Mouse (Mus musculus) hindbrain, embryonic 13.5 days (tissue): ENCODE results near the gene Nhlh2. TPM values are rescaled to one million over a fixed set of nuclear protein-coding genes. Genes with fewer than 3 reads are reported as not detected.

ENCODE experiments used
- ATAC-seq: fragments of 200-750 bp; cut with Nextera tagmentation; 2 replicates; pipeline ENCODE4 v1.8.0; 2017; ENCODE audit warnings: moderate TSS enrichment; ENCODE audit not compliant: low FRiP score
- H3K27ac ChIP-seq: fragments of 300-500 bp; sonication (generic); 2 replicates; pipeline ENCODE4 v1.5.1; 2015; ENCODE audit warnings: inconsistent platforms, mild to moderate bottlenecking, moderate library complexity
- H3K27me3 ChIP-seq: fragments of 300-500 bp; sonication (generic); 2 replicates; pipeline ENCODE4 v1.6.1; 2015; ENCODE audit warnings: mild to moderate bottlenecking, inconsistent platforms
- H3K36me3 ChIP-seq: fragments of 300-500 bp; sonication (generic); 2 replicates; pipeline ENCODE4 v1.6.1; 2015; ENCODE audit warnings: mild to moderate bottlenecking, inconsistent platforms
- H3K4me1 ChIP-seq: fragments of 300-500 bp; sonication (generic); replicated peaks from 2 replicates; pipeline ENCODE4 v1.6.1; 2015; ENCODE audit warnings: inconsistent platforms
- H3K4me2 ChIP-seq: fragments of 300-500 bp; sonication (generic); 2 replicates; pipeline ENCODE4 v1.6.1; 2015; ENCODE audit warnings: inconsistent platforms, mild to moderate bottlenecking, moderate library complexity
- H3K4me3 ChIP-seq: fragments of 300-500 bp; sonication (generic); 2 replicates; pipeline ENCODE4 v1.5.1; 2015; ENCODE audit warnings: mild to moderate bottlenecking, inconsistent platforms
- H3K9ac ChIP-seq: fragments of 300-500 bp; sonication (generic); 2 replicates; pipeline ENCODE4 v1.6.1; 2015; ENCODE audit warnings: mild to moderate bottlenecking, inconsistent platforms
- H3K9me3 ChIP-seq: fragments of 300-500 bp; sonication (generic); 2 replicates; pipeline ENCODE4 v1.6.1; 2016; ENCODE audit warnings: inconsistent platforms
- WGBS: fragments of 180-500 bp; shearing (Covaris S2); methylation state at CpG from one replicate; pipeline ENCODE4 v1.1.7; 2015; 5-methylcytosine and 5-hydroxymethylcytosine counted together
- polyA plus RNA-seq: library from polyadenylated mRNA; unstranded; fragments of >200 nt; fragmentation: Nextera tagmentation; extraction: Ambion mirVana; gene quantifications from 2 replicates; pipeline ENCODE4 v1.2.1, GENCODE M21; 2015

Gene Nhlh2
- 80.8 and 99.8 TPM in 2 replicates for polyA plus RNA-seq

DNA sequence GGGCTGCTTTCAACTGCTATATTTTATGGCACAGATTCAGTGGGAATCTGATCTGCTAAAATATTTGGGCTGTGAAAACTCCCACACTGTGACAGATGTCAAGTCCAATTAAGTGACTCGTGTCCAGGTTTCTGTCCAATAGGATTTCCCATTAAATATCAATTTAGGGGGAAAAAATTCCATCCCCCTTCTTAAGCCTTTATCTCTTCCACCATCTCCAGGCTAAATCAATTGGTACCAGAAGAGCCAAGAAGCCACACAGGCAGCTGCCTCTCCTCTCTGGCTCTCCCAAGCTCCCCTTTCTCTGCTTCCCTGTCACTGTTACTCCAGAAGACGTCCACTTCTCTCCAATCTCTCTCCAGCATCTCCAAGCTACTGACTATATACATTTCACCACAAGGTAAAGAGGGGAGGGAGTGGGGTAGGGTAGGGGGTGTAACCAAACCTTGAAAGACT, at the start of gene Nhlh2:
Nhlh2 (plus strand) TSS at position 151 of the 456 bp plus-strand sequence.
- Histone ChIP-seq H3K9me3 (no peaks in the 10 kb centered on the region), H3K27me3 (peaks cover 14% of the 10 kb centered on the region), H3K4me2 (peak within 1 kb of the TSS; percentile 77), H3K4me1 (peaks cover 33% of the 10 kb centered on the region), H3K9ac (peak within 1 kb of the TSS; percentile 98), H3K27ac (peak within 1 kb of the TSS; percentile 100), H3K36me3 (no peaks in the 10 kb centered on the region), H3K4me3 (peak within 1 kb of the TSS; percentile 70)
- 13% methylated on average over 2 of the region's 2 CpGs for WGBS
- peak; percentile 55 for ATAC-seq

DNA sequence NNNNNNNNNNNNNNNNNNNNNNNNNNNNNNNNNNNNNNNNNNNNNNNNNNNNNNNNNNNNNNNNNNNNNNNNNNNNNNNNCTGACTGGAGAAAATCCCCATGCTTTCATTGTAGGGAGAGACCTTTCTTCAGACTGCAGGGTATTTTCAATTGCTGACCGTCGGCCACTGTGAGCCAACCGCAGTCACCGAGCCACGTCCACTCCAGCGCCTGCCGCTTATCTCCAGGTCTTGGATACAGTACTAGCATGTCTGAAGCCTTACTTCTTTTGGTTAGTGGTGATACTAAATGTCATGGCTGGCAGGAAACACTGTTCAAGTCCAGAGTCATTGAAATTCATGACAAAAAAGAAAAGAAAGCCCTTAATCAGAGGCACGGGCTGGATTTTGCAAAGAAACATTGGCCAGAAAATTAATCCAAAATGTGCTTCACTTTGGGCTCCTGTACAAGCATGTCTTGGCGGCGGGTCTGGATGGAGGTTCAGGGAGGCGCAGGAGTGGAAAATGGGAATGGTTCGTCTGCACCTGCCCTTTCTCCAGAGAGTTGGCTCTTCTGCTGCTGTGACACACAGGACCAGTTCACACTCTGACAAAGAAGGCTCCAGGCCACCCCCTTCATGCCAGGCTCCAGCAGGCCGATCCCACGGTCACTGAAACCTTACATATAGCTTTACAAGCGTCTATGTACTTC, 48.6 kb upstream of the Nhlh2 start:
- peak overlapping the region; percentile 5; the same call in 1 of the 2 replicates for H3K27ac ChIP-seq
- no peaks in the 10 kb centered on the region for H3K9me3 ChIP-seq
- no peaks in the 10 kb centered on the region for H3K36me3 ChIP-seq
- H3K4me1 ChIP-seq: peaks cover 36% of the 10 kb centered on the region
- no peak for ATAC-seq
- H3K4me3 ChIP-seq: no peak overlapping the region
- WGBS: 72% methylated on average over 15 of the region's 15 CpGs
- no peaks in the 10 kb centered on the region for H3K27me3 ChIP-seq
- no peak overlapping the region for H3K9ac ChIP-seq
- H3K4me2 ChIP-seq: no peak overlapping the region

DNA sequence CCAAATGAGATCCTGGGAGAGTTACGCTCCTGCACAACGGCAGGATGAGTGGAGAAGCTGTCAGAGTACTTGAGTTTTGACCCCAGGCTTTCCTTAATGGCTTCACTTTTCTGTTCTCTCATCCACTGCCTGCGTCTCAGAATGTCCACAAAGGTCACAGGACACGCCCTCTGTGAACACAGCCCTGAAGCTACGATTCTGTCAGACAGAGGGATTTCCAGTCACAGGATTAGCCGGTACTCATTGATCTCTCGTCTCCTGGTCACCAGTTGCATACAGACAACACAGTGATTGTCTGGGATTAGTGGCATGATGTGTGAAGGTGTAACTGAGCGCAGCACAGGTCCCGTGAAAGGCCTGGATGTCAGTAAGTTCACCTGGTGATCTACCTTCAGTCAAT, 46.4 kb upstream of the Nhlh2 start:
- WGBS: 27% methylated on average over 9 of the region's 9 CpGs
- no peaks in the 10 kb centered on the region for H3K27me3 ChIP-seq
- peak overlapping the region; percentile 9; the same call in 1 of the 2 replicates for H3K27ac ChIP-seq
- peaks cover 52% of the 10 kb centered on the region for H3K4me1 ChIP-seq
- H3K36me3 ChIP-seq: no peaks in the 10 kb centered on the region
- no peak overlapping the region for H3K9ac ChIP-seq
- H3K4me2 ChIP-seq: no peak overlapping the region
- no peaks in the 10 kb centered on the region for H3K9me3 ChIP-seq
- no peak for ATAC-seq
- H3K4me3 ChIP-seq: no peak overlapping the region

DNA sequence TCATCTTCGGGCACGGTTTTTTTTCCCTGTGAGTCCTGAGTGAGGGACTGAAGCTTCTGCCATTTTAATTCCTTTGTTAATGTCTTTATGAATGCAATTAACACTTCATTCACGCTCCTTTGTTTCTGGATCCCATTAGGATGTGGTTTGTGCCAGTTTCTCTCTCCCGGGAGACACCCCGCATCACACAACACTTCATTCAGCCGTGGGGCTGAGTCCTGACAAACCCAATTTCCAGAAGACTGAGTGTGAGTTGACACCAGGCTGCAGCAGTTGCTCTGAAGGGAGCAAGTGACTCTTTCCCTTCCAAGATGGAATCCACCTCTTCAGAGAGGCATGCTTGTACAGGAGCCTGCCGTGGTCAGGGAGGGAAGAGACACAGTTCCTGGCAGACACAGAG, 45.5 kb upstream of the Nhlh2 start:
- H3K4me2 ChIP-seq: no peak overlapping the region
- peak; percentile 26; the same call in 1 of the 2 replicates for ATAC-seq
- no peaks in the 10 kb centered on the region for H3K36me3 ChIP-seq
- H3K4me1 ChIP-seq: peaks cover 52% of the 10 kb centered on the region
- H3K9ac ChIP-seq: no peak overlapping the region
- H3K27me3 ChIP-seq: no peaks in the 10 kb centered on the region
- H3K9me3 ChIP-seq: no peaks in the 10 kb centered on the region
- H3K4me3 ChIP-seq: no peak overlapping the region
- 24% methylated on average over 7 of the region's 7 CpGs for WGBS
- peak overlapping the region; percentile 9; the same call in 1 of the 2 replicates for H3K27ac ChIP-seq

DNA sequence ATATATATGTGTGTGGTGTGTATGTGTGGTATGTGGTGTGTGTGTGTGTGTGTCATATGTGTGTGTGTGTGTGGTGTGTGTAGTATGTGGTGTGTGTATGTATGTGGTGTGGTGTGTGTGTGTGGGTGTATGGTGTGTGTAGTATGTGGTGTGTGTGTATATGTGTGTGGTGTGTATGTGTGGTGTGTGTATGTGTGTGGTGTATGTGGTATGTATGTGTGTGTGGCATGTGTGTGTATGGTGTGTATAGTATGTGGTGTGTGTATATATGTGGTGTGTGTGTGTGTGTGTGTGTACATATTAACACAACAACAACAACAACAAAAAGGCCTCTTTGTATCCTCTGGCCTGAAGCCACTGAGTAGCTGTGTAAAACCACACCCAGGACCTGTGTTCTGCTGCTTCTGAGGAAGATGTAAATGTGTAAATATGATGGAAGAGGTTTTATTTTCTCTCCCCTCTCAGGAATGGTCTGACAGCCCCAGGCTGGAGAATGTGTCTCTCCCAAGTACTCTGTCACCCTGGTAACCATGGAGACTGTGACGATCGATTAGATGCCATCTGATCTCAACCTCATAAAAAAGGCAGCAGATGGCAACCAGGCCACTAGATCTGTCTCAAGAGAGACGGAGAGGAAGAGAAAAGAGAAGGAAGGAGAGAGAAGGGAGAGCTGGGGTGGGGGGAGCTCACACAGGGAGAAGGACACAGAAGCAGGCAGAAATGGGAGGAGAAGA, 42.9 kb upstream of the Nhlh2 start:
- no peak overlapping the region for H3K9ac ChIP-seq
- ATAC-seq: peak; percentile 79
- peak overlapping the region; percentile 87 for H3K27ac ChIP-seq
- peaks cover 52% of the 10 kb centered on the region for H3K4me1 ChIP-seq
- no peak overlapping the region for H3K4me3 ChIP-seq
- no peaks in the 10 kb centered on the region for H3K9me3 ChIP-seq
- no peak overlapping the region for H3K4me2 ChIP-seq
- no peaks in the 10 kb centered on the region for H3K27me3 ChIP-seq
- no peaks in the 10 kb centered on the region for H3K36me3 ChIP-seq
- WGBS: 10% methylated on average over 3 of the region's 3 CpGs

DNA sequence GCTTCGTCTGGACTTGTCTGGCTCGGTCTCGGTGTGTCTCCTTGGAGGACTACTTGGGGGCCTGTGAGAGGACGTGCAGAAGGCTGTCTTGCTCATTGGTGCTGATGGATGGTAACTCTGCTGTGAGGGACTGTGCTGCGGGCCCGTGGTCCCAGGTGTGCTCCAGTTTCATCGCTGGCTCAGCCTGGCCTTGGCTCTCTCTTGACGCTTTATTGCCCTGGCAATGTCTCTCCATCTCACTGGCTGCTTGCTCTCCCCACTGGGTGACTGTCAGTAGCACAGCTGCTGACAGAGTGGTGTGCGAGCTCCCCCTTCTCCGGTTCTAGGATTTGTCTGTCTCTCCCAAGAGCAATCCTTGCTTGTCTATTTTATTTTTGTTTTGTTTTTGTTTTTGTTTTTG, 34.5 kb upstream of the Nhlh2 start:
- H3K36me3 ChIP-seq: no peaks in the 10 kb centered on the region
- 69% methylated on average over 10 of the region's 10 CpGs for WGBS

DNA sequence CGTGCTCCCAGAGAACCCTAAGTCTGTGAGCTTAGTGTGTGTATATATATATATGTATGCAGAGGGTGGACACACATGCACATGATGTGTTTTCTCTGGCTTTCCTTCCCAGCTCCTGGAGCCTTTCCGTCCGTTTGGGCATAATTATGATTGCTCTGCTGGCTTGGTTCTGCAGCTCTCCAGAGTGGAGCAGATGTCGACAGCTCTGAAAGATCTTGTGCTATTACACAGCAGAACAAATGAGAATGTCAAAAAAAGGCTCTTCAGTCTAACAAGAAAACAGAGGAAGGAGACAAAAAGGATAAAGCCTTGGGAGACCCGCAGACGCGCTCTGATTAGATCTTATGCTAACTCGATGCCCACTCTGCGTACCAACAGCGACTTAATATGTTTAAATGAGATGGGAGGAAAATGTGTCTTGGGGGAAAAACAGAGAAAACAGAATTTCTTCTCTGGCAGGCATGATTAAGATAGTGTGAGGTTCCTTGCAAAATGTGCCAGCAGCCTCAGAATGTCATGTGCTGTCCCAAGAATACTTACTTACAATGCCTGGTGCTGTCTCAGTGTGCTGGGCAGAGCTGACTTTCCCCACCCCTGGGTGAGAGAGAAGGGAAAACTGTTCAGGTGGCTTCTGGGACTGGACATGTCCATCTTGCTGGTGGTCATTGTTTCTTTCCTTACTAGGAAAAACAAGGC, 31.4 kb upstream of the Nhlh2 start:
- Histone ChIP-seq H3K36me3 (no peaks in the 10 kb centered on the region), H3K4me1 (peaks cover 7% of the 10 kb centered on the region; the same call in 1 of the 2 replicates), H3K4me2 (no peak overlapping the region), H3K9me3 (no peaks in the 10 kb centered on the region), H3K4me3 (no peak overlapping the region), H3K27me3 (0 out of 2 replicates have a peak, but pooled peaks cover 3% of the 10 kb centered on the region), H3K27ac (peak overlapping the region; percentile 53; the same call in 1 of the 2 replicates), H3K9ac (no peak overlapping the region)
- ATAC-seq: no peak
- WGBS: 55% methylated on average over 10 of the region's 10 CpGs

More for the DNA sequence above, 34.5 kb upstream of the Nhlh2 start:
- no peak overlapping the region for H3K9ac ChIP-seq
- peaks cover 7% of the 10 kb centered on the region; the same call in 1 of the 2 replicates for H3K4me1 ChIP-seq
- 0 out of 2 replicates have a peak overlapping the region, but pooled peaks have one; percentile 13 for H3K27ac ChIP-seq
- H3K4me3 ChIP-seq: no peak overlapping the region
- no peaks in the 10 kb centered on the region for H3K27me3 ChIP-seq
- ATAC-seq: 0 out of 2 replicates have a peak, but pooled peaks have one; percentile 24
- no peaks in the 10 kb centered on the region for H3K9me3 ChIP-seq
- H3K4me2 ChIP-seq: no peak overlapping the region

DNA sequence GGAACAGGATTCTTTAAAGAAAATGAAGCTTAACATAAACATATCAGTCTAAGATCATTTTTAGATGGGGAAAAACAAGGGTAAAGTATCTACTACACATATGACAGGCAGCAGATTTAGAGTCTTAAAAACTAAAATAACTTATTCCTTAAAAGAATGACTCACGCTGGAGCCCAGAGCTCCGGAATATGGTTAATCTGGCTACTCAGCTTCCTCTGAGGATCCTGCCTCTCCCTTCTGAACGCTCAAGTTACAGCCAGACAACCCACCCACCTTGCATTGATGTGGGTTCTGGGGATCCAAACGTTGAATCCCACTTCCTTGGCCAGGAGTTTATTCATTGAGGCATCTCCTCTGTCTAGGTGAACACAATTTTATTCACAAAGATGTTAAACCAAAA, 26.0 kb upstream of the Nhlh2 start:
- H3K27ac ChIP-seq: no peak overlapping the region
- no peak overlapping the region for H3K9ac ChIP-seq
- H3K27me3 ChIP-seq: 0 out of 2 replicates have a peak, but pooled peaks cover 3% of the 10 kb centered on the region
- H3K4me2 ChIP-seq: no peak overlapping the region
- ATAC-seq: no peak
- H3K9me3 ChIP-seq: no peaks in the 10 kb centered on the region
- WGBS: 76% methylated on average over 4 of the region's 4 CpGs
- 0 out of 2 replicates have a peak, but pooled peaks cover 2% of the 10 kb centered on the region for H3K4me1 ChIP-seq
- H3K36me3 ChIP-seq: no peaks in the 10 kb centered on the region
- H3K4me3 ChIP-seq: no peak overlapping the region

DNA sequence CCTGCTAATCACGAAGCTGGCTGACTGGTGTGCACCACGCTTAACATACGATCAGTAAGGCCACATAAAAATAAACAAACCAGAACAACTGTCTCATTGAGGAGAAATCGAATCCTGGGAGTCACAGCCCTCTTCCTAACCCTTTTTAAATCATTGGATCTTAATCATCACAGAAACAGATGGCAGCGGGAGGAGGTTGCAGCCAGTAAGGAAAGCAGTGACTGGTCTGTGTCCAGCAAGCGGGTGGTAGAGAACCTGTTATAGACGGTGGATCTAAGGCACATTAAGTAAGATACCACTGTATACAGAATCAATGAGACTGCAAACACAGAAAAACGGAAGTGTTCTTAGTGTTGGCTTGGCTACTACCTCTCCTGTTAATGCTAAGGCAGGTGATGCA, 24.2 kb upstream of the Nhlh2 start:
- no peaks in the 10 kb centered on the region for H3K36me3 ChIP-seq
- no peaks in the 10 kb centered on the region for H3K9me3 ChIP-seq
- ATAC-seq: no peak
- WGBS: 76% methylated on average over 8 of the region's 8 CpGs
- H3K27ac ChIP-seq: no peak overlapping the region
- H3K27me3 ChIP-seq: 0 out of 2 replicates have a peak, but pooled peaks cover 3% of the 10 kb centered on the region
- 0 out of 2 replicates have a peak, but pooled peaks cover 2% of the 10 kb centered on the region for H3K4me1 ChIP-seq
- H3K4me3 ChIP-seq: no peak overlapping the region
- H3K9ac ChIP-seq: no peak overlapping the region
- H3K4me2 ChIP-seq: no peak overlapping the region

DNA sequence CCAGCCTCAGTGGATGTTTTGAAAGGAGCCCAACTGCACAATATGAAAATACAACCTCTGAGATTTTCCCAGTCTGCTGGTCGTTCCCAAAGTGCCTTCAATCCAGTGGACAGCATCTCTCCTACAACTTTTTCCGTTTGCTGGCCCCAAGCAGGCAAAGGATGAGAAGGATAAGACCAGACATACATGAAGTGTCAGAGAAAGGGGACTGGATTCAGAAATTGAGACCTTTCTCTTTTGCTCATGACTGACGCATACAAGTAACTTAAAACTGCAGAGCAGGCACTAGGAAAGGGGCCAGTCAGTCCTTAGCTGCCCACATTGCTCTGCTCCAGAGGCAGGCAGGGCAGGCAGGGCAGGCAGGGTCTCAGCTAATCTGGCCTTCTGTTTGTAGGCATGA, 19.7 kb upstream of the Nhlh2 start:
- Histone ChIP-seq H3K27ac (no peak overlapping the region), H3K9me3 (no peaks in the 10 kb centered on the region), H3K4me1 (peaks cover 9% of the 10 kb centered on the region), H3K4me2 (no peak overlapping the region), H3K36me3 (no peaks in the 10 kb centered on the region), H3K4me3 (no peak overlapping the region), H3K9ac (no peak overlapping the region), H3K27me3 (no peaks in the 10 kb centered on the region)
- 69% methylated on average over 3 of the region's 3 CpGs for WGBS
- ATAC-seq: no peak

DNA sequence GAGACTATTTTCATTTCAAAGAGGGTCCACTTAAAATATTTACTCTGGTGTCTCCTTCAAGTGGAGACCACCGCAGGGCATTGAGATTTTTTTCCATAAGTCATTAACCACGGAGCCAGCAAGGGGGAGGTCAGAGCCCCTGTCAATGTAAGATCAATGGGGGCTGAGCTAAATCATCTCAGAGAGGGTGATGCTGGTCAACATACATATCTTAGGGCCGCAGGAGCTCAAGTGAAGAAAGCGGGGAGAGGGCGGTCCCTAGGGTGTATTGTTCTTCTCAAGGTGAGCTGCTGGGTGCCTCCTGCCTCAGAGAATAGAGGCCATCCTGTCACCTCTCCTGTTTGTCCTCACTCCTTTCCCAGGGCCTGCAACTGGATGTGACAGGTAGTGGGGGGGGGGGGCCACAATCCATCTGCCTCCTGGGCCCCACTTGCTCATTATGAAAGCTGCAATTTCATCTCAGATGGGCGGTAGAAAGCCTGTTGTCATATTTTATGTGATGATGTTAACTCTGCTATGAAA, 18.8 kb upstream of the Nhlh2 start:
- H3K4me1 ChIP-seq: peaks cover 6% of the 10 kb centered on the region
- WGBS: 32% methylated on average over 6 of the region's 6 CpGs
- 0 out of 2 replicates have a peak overlapping the region, but pooled peaks have one; percentile 35 for H3K27ac ChIP-seq
- no peak overlapping the region for H3K9ac ChIP-seq
- no peak overlapping the region for H3K4me2 ChIP-seq
- no peak overlapping the region for H3K4me3 ChIP-seq
- H3K27me3 ChIP-seq: no peaks in the 10 kb centered on the region
- no peaks in the 10 kb centered on the region for H3K36me3 ChIP-seq
- peak; percentile 36; the same call in 1 of the 2 replicates for ATAC-seq
- no peaks in the 10 kb centered on the region for H3K9me3 ChIP-seq

DNA sequence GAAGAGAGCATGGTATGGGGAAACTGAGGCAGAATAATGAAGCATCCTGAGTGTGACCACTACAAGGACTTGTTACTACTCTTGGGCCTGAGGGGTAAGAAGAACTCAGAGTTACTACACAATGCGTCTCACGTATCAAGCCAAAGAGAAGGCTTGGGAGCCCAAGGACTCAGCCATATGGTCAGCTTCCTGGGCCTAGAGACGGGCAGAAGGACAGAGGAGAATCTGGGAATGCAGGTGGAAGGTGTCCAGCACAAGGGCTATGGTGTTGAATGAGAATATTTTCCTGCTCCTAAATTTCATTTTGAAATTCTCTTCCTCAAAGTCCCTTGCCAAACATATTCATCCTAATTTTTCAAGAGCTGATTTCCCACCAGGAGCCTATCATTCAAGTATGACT, 12.0 kb upstream of the Nhlh2 start:
- H3K4me3 ChIP-seq: no peak overlapping the region
- ATAC-seq: no peak
- H3K4me1 ChIP-seq: no peaks in the 10 kb centered on the region
- H3K4me2 ChIP-seq: no peak overlapping the region
- 86% methylated on average over 3 of the region's 3 CpGs for WGBS
- H3K9me3 ChIP-seq: no peaks in the 10 kb centered on the region
- no peak overlapping the region for H3K9ac ChIP-seq
- no peaks in the 10 kb centered on the region for H3K27me3 ChIP-seq
- H3K36me3 ChIP-seq: no peaks in the 10 kb centered on the region
- no peak overlapping the region for H3K27ac ChIP-seq
